Mouse (Mus musculus): ENCODE data around the gene Rcc1. TPM values are rescaled to one million over a fixed set of nuclear protein-coding genes. Genes with fewer than 3 reads are reported as not detected.

The Rcc1 gene
- polyA plus RNA-seq, 1 experiment from 2014 or later = 164 TPM

DNA sequence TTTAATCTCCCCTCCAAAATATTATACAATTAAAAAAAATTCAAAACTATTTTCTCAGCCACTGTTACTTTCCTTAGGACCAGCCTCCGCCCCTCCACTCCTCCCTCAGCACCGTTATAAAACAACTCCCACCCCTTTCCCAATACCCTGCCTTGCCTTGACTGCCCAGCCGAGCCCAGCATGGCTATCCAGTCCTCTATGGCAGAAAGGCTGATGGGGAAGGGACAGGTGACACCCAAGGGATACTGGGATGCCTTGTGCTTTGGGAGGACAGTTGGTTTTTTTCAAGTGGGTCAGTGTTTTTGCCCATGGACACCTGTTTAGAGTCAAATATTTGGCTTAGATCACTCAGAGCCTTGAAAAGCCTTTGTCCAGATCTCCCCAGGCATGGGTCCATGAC, 21.4 kb downstream of the Rcc1 start:
- H3K36me3 ChIP-seq = peaks cover 62% of the 10 kb centered on the region
- H3K4me1 ChIP-seq = peaks cover 25% of the 10 kb centered on the region

DNA sequence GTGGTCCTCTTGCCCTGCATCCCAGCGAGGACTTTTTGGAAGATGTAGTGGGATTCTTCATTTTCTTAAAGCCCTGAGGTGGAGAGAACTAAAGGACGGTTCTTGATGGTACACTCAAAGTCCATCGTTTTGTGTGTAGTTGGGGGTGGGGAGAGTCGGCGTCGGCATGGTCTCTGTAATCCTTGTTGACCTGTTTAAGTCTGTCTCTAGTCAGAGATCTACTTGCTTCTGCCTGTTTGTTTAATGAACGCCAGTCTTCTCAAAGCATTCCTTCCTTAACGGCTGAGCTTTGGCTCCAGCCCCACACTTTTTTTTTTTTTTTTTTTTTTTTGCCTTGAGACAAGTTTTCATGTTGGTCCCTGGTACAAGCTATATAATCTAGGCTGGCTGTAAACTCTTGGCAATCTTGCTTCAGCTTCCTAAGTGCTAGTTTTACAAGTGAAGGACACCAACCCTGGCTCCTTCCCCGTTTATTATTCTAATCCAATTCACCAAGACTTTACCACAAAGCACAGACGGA, 23.5 kb downstream of the Rcc1 start:
- WGBS = 8% methylated on average over 10 of the region's 10 CpGs
- Histone ChIP-seq H3K4me1 (peaks cover 25% of the 10 kb centered on the region), H3K4me3 (peak overlapping the region; percentile 72), H3K36me3 (peaks cover 54% of the 10 kb centered on the region), H3K27me3 (ENCODE audit: low read depth, poor library complexity, severe bottlenecking) (no peaks in the 10 kb centered on the region), H3K9me3 (replicated peaks) (no peaks in the 10 kb centered on the region), H3K27ac (replicated peaks) (peak overlapping the region; percentile 92)
- DNase-seq (ENCODE audit: low spot score) = no peak

More for the DNA sequence above, 21.4 kb downstream of the Rcc1 start:
- WGBS = 87% methylated on average over 3 of the region's 3 CpGs
- H3K27ac ChIP-seq (replicated peaks) = no peak overlapping the region
- no peak for DNase-seq (ENCODE audit: low spot score)
- H3K4me3 ChIP-seq = no peak overlapping the region
- no peaks in the 10 kb centered on the region for H3K27me3 ChIP-seq (ENCODE audit: low read depth, poor library complexity, severe bottlenecking)
- no peaks in the 10 kb centered on the region for H3K9me3 ChIP-seq (replicated peaks)

DNA sequence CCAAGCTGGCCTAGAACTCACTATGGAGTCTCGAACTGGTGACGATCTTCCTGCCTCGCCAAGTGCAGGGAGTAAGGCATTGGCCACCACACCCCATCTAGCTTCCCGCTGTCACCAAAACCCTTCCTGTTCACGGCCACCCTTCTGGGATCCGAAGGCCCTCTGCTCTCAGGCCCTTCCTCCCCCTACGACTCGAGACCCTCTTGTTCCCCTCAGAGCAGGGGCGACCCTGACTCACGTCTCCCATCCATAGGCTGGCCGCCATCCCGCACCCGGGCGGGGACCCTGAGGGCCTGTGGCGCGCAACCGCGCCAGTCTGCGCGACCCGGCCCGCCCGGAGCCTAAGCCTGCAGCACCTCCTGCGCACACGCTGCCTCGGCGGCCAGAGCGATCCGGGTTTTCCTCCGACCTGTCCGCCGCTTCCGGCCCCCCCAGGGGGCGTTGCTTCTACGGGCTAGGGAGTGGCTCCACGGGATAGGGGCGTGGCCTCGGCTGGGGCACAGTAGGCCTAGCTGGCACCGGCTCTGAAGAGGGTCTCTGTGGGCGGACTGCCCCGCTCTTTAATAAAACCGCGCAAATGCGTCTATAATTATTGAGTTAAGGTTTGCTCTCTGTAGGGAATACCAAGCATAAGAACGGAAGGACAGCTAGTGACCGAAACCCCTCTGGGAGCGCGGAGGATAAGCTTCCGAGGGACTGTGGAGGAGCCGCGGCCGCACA, 24.1 kb downstream of the Rcc1 start, which contains the start of gene Trnau1ap:
Trnau1ap (minus strand) TSS at position 424 of the 720 bp plus-strand sequence.
- H3K36me3 ChIP-seq = peaks cover 54% of the 10 kb centered on the region
- DNase-seq (ENCODE audit: low spot score) = peak; percentile 94
- H3K27ac ChIP-seq (replicated peaks) = peak within 1 kb of the TSS; percentile 92
- peak within 1 kb of the TSS; percentile 72 for H3K4me3 ChIP-seq
- H3K9me3 ChIP-seq (replicated peaks) = no peaks in the 10 kb centered on the region
- no peaks in the 10 kb centered on the region for H3K27me3 ChIP-seq (ENCODE audit: low read depth, poor library complexity, severe bottlenecking)
- peaks cover 25% of the 10 kb centered on the region for H3K4me1 ChIP-seq
- WGBS = under 1% methylated on average over 52 of the region's 52 CpGs

DNA sequence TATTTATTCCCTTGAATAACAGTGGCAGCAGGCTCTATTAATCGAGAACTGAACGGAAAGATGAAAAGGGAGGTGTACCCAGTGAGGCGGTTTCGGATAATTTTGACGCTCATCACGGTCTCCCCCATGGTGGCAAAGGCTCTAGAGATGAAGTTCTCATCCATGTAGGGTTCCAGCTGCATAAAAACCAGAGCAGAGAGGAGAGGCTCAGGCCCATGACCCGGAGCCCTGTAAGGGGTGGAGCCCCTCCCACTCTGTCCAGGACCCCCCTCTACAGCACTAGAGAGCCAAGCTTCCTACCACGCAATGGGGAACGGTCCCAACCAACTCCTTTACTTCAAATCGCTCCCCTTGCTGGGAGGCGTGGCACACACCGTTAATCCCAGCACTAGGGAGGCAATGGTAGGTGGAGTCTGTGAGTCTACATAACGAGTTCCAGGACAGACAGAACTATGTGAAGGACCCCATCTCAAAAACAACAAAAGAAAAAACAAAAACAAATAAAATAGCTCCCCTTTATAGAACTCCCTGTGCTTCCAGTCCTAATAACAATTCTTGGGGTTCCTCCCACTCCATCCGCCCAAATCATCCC, 24.9 kb downstream of the Rcc1 start:
- 42% methylated on average over 14 of the region's 14 CpGs for WGBS
- H3K27me3 ChIP-seq (ENCODE audit: low read depth, poor library complexity, severe bottlenecking) = no peaks in the 10 kb centered on the region
- H3K27ac ChIP-seq (replicated peaks) = peak overlapping the region; percentile 92
- no peak for DNase-seq (ENCODE audit: low spot score)
- H3K4me3 ChIP-seq = peak overlapping the region; percentile 72
- H3K4me1 ChIP-seq = peaks cover 25% of the 10 kb centered on the region
- peaks cover 54% of the 10 kb centered on the region for H3K36me3 ChIP-seq
- no peaks in the 10 kb centered on the region for H3K9me3 ChIP-seq (replicated peaks)

DNA sequence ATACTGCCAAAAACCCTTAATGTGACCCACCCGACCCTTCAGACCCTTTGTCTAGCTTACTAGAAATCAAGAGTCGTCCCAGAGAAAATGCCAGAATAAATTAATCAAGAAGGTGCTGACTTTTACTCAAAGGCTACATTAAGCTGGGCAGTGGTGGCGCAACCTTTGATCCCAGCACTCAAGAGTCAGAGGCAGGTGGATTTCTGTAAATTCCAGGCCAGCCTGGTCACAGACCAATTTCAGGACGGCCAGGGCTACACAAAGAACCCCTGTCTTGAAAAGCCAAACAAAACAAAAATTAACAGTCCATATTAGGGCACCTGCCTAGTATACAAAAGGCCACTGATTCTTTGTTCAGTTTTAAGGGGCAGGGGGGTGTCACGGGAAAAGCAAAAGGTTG, 26.9 kb downstream of the Rcc1 start:
- no peak overlapping the region for H3K27ac ChIP-seq (replicated peaks)
- 88% methylated on average over 5 of the region's 5 CpGs for WGBS
- H3K4me1 ChIP-seq = peaks cover 25% of the 10 kb centered on the region
- H3K36me3 ChIP-seq = peaks cover 52% of the 10 kb centered on the region
- no peaks in the 10 kb centered on the region for H3K9me3 ChIP-seq (replicated peaks)
- no peaks in the 10 kb centered on the region for H3K27me3 ChIP-seq (ENCODE audit: low read depth, poor library complexity, severe bottlenecking)
- DNase-seq (ENCODE audit: low spot score) = no peak
- no peak overlapping the region for H3K4me3 ChIP-seq

DNA sequence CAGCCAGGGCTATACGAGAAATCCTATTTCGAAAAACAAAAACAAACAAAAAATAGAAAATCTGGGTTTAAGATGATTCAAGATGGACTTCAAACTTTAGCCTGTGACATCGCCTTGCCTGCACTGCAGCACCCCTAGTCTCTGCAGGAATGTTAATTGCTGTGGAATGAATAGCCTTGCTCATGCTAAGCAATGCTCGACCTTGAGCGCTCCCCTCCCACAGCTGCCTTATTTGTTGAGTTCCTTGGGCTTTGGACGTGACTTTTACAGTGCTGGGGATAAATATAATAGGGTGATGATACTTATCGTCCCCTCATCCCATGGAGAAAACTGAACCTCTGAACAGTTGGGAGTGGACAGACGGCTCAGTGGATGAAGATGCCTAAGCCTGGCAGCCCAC, 37.7 kb downstream of the Rcc1 start:
- DNase-seq (ENCODE audit: low spot score) = no peak
- Histone ChIP-seq H3K27me3 (ENCODE audit: low read depth, poor library complexity, severe bottlenecking) (no peaks in the 10 kb centered on the region), H3K9me3 (replicated peaks) (no peaks in the 10 kb centered on the region), H3K4me1 (no peaks in the 10 kb centered on the region), H3K27ac (replicated peaks) (no peak overlapping the region), H3K4me3 (no peak overlapping the region), H3K36me3 (peaks cover 87% of the 10 kb centered on the region)
- 94% methylated on average over 8 of the region's 8 CpGs for WGBS

- peaks cover 75% of the 10 kb centered on the region for H3K36me3 ChIP-seq
Measured at GRCm38 (mm10) chr4:132312627-132313026, 40.8 kb downstream of the Rcc1 start.

DNA sequence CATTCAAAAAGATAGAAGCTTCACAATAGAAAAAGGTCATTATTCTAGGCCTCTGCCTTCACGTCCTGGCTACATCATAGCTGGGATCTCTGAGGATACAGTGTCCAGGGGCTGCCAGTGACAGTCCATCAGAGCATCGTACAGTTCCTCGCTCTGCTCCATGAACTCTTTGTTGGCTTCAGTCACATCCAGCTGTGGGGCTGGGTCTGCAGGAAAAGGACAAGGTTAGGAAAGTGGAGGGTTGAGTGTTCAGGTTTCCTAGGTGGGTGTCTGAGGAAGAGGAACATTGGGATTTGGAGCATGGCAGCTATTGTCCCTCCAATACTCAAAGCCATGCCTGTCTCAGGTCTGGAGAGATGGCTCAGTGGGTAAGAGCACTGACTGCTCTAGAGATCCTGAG, 41.6 kb downstream of the Rcc1 start:
- Histone ChIP-seq H3K27ac (replicated peaks) (no peak overlapping the region), H3K9me3 (replicated peaks) (no peaks in the 10 kb centered on the region), H3K36me3 (peaks cover 66% of the 10 kb centered on the region), H3K4me1 (peaks cover 12% of the 10 kb centered on the region), H3K27me3 (ENCODE audit: low read depth, poor library complexity, severe bottlenecking) (no peaks in the 10 kb centered on the region), H3K4me3 (no peak overlapping the region)
- no peak for DNase-seq (ENCODE audit: low spot score)
- 54% methylated on average over 3 of the region's 3 CpGs for WGBS

More at GRCm38 (mm10) chr4:132312627-132313026, 40.8 kb downstream of the Rcc1 start:
- Histone ChIP-seq H3K27me3 (ENCODE audit: low read depth, poor library complexity, severe bottlenecking) (no peaks in the 10 kb centered on the region), H3K4me1 (peaks cover 12% of the 10 kb centered on the region), H3K27ac (replicated peaks) (no peak overlapping the region), H3K9me3 (replicated peaks) (no peaks in the 10 kb centered on the region), H3K4me3 (no peak overlapping the region)
- WGBS = 84% methylated on average over 5 of the region's 5 CpGs
- DNase-seq (ENCODE audit: low spot score) = no peak

DNA sequence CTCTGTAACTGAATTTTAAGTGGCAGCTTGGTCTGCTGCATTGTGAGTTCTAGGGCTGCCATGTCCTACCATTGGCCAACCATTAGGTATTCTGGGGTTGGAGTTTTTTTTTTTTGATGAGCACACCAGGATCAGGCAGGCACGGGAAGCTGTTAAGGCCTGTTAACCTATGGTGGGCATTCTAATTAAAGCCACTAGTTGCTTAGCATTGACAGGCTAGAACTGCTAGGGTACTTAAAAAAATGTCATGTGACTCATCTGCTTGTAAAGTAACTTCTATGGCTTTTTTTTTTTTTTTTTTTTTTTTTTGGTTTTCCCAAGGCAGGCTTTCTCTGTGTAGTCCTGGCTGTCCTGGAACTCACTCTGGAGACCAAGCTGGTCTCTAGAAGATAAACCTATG, 42.2 kb downstream of the Rcc1 start:
- 35% methylated on average over 1 of the region's 1 CpGs for WGBS
- no peak overlapping the region for H3K27ac ChIP-seq (replicated peaks)
- DNase-seq (ENCODE audit: low spot score) = no peak
- H3K36me3 ChIP-seq = peaks cover 61% of the 10 kb centered on the region
- no peaks in the 10 kb centered on the region for H3K9me3 ChIP-seq (replicated peaks)
- H3K4me3 ChIP-seq = no peak overlapping the region
- H3K27me3 ChIP-seq (ENCODE audit: low read depth, poor library complexity, severe bottlenecking) = no peaks in the 10 kb centered on the region
- peaks cover 12% of the 10 kb centered on the region for H3K4me1 ChIP-seq

- H3K36me3 ChIP-seq = peaks cover 54% of the 10 kb centered on the region
- 38% methylated on average over 10 of the region's 10 CpGs for WGBS
Measured at GRCm38 (mm10) chr4:132309849-132310472, 43.4 kb downstream of the Rcc1 start.

GRCm38 (mm10) chr4:132309140-132309848, 44.1 kb downstream of the Rcc1 start:
- WGBS = under 1% methylated on average over 15 of the region's 15 CpGs
- H3K36me3 ChIP-seq = peaks cover 50% of the 10 kb centered on the region
- DNase-seq (ENCODE audit: low spot score) = no peak

More at GRCm38 (mm10) chr4:132309849-132310472, 43.4 kb downstream of the Rcc1 start:
- Histone ChIP-seq H3K4me1 (peaks cover 12% of the 10 kb centered on the region), H3K4me3 (peak overlapping the region; percentile 91), H3K27me3 (ENCODE audit: low read depth, poor library complexity, severe bottlenecking) (no peaks in the 10 kb centered on the region), H3K9me3 (replicated peaks) (no peaks in the 10 kb centered on the region), H3K27ac (replicated peaks) (peak overlapping the region; percentile 96)
- DNase-seq (ENCODE audit: low spot score) = no peak

GRCm38 (mm10) chr4:132308437-132309139, 44.8 kb downstream of the Rcc1 start:
- Histone ChIP-seq H3K4me3 (peak overlapping the region; percentile 91), H3K27ac (replicated peaks) (peak overlapping the region; percentile 96), H3K9me3 (replicated peaks) (no peaks in the 10 kb centered on the region), H3K27me3 (ENCODE audit: low read depth, poor library complexity, severe bottlenecking) (no peaks in the 10 kb centered on the region), H3K36me3 (peaks cover 43% of the 10 kb centered on the region), H3K4me1 (peaks cover 12% of the 10 kb centered on the region)
- peak; percentile 90 for DNase-seq (ENCODE audit: low spot score)
- WGBS = 2% methylated on average over 41 of the region's 41 CpGs

More at GRCm38 (mm10) chr4:132309140-132309848, 44.1 kb downstream of the Rcc1 start:
- peaks cover 12% of the 10 kb centered on the region for H3K4me1 ChIP-seq
- no peaks in the 10 kb centered on the region for H3K9me3 ChIP-seq (replicated peaks)
- peak overlapping the region; percentile 91 for H3K4me3 ChIP-seq
- H3K27ac ChIP-seq (replicated peaks) = peak overlapping the region; percentile 96
- no peaks in the 10 kb centered on the region for H3K27me3 ChIP-seq (ENCODE audit: low read depth, poor library complexity, severe bottlenecking)
